Mouse (Mus musculus): Measurements from ENCODE around the gene Gna14. TPM values are rescaled to one million over a fixed set of nuclear protein-coding genes. Genes with fewer than 3 reads are reported as not detected.

Gene Gna14
- polyA plus RNA-seq, 1 experiment from 2014 or later = 9.2 TPM

GRCm38 (mm10) chr19:16446612-16447011 is 11.1 kb downstream of the Gna14 start:
- Histone ChIP-seq H3K4me1 (ENCODE audit: control insufficient read depth, insufficient read depth, low read length) (peaks cover 6% of the 10 kb centered on the region; the same call in 1 of the 2 replicates), H3K27ac (ENCODE audit: low read depth, low read length) (no peak overlapping the region), H3K36me3 (ENCODE audit: control insufficient read depth, insufficient read depth, low read length) (no peaks in the 10 kb centered on the region), H3K4me2 (replicated peaks; ENCODE audit: low read depth, low read length) (no peak overlapping the region), H3K4me3 (ENCODE audit: low read length) (no peak overlapping the region), H3K9ac (ENCODE audit: low read depth, low read length) (no peak overlapping the region), H3K27me3 (ENCODE audit: control insufficient read depth, insufficient read depth, low read length) (no peaks in the 10 kb centered on the region), H3K9me3 (ENCODE audit: control insufficient read depth, low read length) (no peaks in the 10 kb centered on the region)
- ATAC-seq (ENCODE audit: low FRiP score, low TSS enrichment) = no peak
- WGBS = 96% methylated on average over 6 of the region's 6 CpGs

DNA sequence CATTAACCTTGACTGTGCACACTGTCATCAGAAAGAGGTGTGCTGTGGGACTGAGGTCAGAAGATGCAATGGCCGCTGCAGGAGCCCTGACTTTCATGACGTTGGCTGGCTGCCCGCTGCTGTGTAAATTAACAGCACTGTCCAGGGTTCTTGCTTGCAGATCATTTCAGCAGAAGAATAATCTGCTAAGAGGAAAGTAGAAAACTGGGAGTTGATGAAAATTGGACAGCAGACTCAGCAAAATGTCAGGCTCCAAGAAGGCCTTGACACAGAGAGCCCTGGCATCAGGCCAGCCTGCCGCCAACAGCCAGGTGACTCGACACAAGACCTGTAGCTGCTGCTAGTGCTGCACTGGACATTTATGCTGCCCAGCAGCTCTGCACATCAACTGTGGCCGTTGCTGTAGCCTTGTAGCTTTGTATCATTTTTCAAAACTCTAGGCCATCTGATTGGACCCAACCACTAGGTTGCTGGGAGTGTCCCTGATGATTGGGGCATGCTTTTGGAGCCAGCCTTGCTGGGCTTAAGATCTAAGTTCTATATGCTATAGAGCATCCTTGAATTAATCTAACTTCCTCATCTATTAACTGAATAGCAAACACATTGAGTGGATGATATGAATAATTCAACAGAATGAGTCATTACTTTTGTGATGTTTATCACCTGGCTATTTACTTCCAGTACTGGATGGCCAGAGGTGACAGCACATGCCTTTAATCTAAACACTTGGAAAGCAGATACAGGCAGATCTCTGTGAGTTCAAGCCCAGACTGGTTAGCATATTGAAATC is 12.5 kb downstream of the Gna14 start:
- Histone ChIP-seq H3K27me3 (ENCODE audit: control insufficient read depth, insufficient read depth, low read length) (no peaks in the 10 kb centered on the region), H3K27ac (ENCODE audit: low read depth, low read length) (no peak overlapping the region), H3K9ac (ENCODE audit: low read depth, low read length) (no peak overlapping the region), H3K4me2 (replicated peaks; ENCODE audit: low read depth, low read length) (no peak overlapping the region), H3K36me3 (ENCODE audit: control insufficient read depth, insufficient read depth, low read length) (no peaks in the 10 kb centered on the region), H3K9me3 (ENCODE audit: control insufficient read depth, low read length) (no peaks in the 10 kb centered on the region), H3K4me3 (ENCODE audit: low read length) (no peak overlapping the region), H3K4me1 (ENCODE audit: control insufficient read depth, insufficient read depth, low read length) (peaks cover 6% of the 10 kb centered on the region; the same call in 1 of the 2 replicates)
- 54% methylated on average over 6 of the region's 6 CpGs for WGBS
- no peak for ATAC-seq (ENCODE audit: low FRiP score, low TSS enrichment)

DNA sequence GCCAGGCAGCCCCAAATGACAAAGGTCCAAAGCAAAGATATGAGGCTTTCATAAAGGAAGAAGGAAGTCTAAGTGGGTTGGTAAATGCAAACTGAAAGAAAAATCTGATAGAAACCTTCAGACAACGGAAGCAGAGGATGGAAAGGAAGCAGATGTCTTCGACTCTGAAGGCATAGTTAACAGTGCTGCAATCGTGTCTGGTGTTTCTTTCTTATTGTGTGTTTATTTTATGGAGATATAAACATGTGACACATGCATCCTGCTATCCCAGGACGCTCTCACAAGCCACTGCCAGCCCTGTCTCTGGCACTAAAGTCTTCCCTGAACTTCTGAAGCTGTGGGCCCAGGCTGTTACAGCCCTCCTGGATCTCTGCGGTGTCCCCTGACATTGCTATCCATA is 13.2 kb downstream of the Gna14 start:
- WGBS = 79% methylated on average over 5 of the region's 5 CpGs
- H3K36me3 ChIP-seq (ENCODE audit: control insufficient read depth, insufficient read depth, low read length) = no peaks in the 10 kb centered on the region
- peaks cover 6% of the 10 kb centered on the region; the same call in 1 of the 2 replicates for H3K4me1 ChIP-seq (ENCODE audit: control insufficient read depth, insufficient read depth, low read length)
- H3K27me3 ChIP-seq (ENCODE audit: control insufficient read depth, insufficient read depth, low read length) = no peaks in the 10 kb centered on the region
- no peak overlapping the region for H3K4me2 ChIP-seq (replicated peaks; ENCODE audit: low read depth, low read length)
- no peaks in the 10 kb centered on the region for H3K9me3 ChIP-seq (ENCODE audit: control insufficient read depth, low read length)
- no peak overlapping the region for H3K4me3 ChIP-seq (ENCODE audit: low read length)
- no peak overlapping the region for H3K27ac ChIP-seq (ENCODE audit: low read depth, low read length)
- no peak for ATAC-seq (ENCODE audit: low FRiP score, low TSS enrichment)
- no peak overlapping the region for H3K9ac ChIP-seq (ENCODE audit: low read depth, low read length)

GRCm38 (mm10) chr19:16450824-16451223 is 15.3 kb downstream of the Gna14 start:
- Histone ChIP-seq H3K4me3 (ENCODE audit: low read length) (no peak overlapping the region), H3K4me2 (replicated peaks; ENCODE audit: low read depth, low read length) (no peak overlapping the region), H3K27me3 (ENCODE audit: control insufficient read depth, insufficient read depth, low read length) (no peaks in the 10 kb centered on the region), H3K4me1 (ENCODE audit: control insufficient read depth, insufficient read depth, low read length) (peaks cover 6% of the 10 kb centered on the region; the same call in 1 of the 2 replicates), H3K36me3 (ENCODE audit: control insufficient read depth, insufficient read depth, low read length) (no peaks in the 10 kb centered on the region), H3K9ac (ENCODE audit: low read depth, low read length) (no peak overlapping the region), H3K9me3 (ENCODE audit: control insufficient read depth, low read length) (no peaks in the 10 kb centered on the region), H3K27ac (ENCODE audit: low read depth, low read length) (no peak overlapping the region)
- ATAC-seq (ENCODE audit: low FRiP score, low TSS enrichment) = no peak
- 64% methylated on average over 3 of the region's 3 CpGs for WGBS

DNA sequence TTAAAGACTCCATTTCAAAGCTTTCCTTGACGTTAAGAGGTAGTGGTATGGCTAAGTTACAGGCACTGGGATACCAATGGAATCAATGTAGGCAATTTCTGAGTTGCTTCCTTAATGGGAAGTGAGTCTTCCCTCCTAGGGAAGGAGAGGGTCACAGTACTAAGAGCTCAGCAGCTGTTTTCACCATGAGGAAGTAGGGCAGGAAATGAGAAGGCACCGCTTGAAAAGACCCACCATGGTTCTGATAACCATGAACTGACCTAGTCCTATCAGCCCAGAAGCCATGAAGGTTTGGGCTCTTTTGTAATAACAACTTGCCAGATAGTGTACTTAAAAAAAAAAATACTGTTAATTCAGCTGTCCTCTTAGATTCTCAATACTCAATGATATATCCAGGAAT is 20.6 kb downstream of the Gna14 start:
- ATAC-seq (ENCODE audit: low FRiP score, low TSS enrichment) = no peak
- Histone ChIP-seq H3K9ac (ENCODE audit: low read depth, low read length) (no peak overlapping the region), H3K4me2 (replicated peaks; ENCODE audit: low read depth, low read length) (no peak overlapping the region), H3K4me3 (ENCODE audit: low read length) (no peak overlapping the region), H3K9me3 (ENCODE audit: control insufficient read depth, low read length) (no peaks in the 10 kb centered on the region), H3K27ac (ENCODE audit: low read depth, low read length) (no peak overlapping the region), H3K27me3 (ENCODE audit: control insufficient read depth, insufficient read depth, low read length) (no peaks in the 10 kb centered on the region), H3K4me1 (ENCODE audit: control insufficient read depth, insufficient read depth, low read length) (no peaks in the 10 kb centered on the region), H3K36me3 (ENCODE audit: control insufficient read depth, insufficient read depth, low read length) (no peaks in the 10 kb centered on the region)
- WGBS = 77% methylated on average over 2 of the region's 2 CpGs

DNA sequence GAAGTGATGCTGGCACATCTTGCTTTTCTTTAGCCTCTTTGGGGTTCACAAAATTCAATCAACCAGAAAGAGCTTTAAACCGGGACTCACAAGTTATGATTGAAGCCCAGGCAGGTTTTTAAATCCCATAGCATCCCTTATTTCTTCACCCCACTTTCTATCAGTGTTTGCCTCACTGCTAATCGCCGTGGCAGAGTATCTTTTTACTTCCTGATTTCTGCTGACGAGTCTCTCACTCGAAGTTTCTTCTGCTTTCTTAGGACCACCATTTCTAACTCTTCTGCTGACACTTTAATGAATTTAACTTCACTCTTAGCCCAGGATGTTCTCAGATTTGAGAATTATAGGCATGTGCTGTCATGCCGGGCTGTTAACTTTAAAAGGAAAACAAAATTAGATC is 21.6 kb downstream of the Gna14 start:
- no peaks in the 10 kb centered on the region for H3K4me1 ChIP-seq (ENCODE audit: control insufficient read depth, insufficient read depth, low read length)
- H3K9ac ChIP-seq (ENCODE audit: low read depth, low read length) = no peak overlapping the region
- H3K36me3 ChIP-seq (ENCODE audit: control insufficient read depth, insufficient read depth, low read length) = no peaks in the 10 kb centered on the region
- no peak for ATAC-seq (ENCODE audit: low FRiP score, low TSS enrichment)
- H3K9me3 ChIP-seq (ENCODE audit: control insufficient read depth, low read length) = no peaks in the 10 kb centered on the region; the same call in 1 of the 2 replicates
- no peak overlapping the region for H3K27ac ChIP-seq (ENCODE audit: low read depth, low read length)
- H3K4me2 ChIP-seq (replicated peaks; ENCODE audit: low read depth, low read length) = no peak overlapping the region
- no peaks in the 10 kb centered on the region for H3K27me3 ChIP-seq (ENCODE audit: control insufficient read depth, insufficient read depth, low read length)
- no peak overlapping the region for H3K4me3 ChIP-seq (ENCODE audit: low read length)
- WGBS = 62% methylated on average over 6 of the region's 6 CpGs

- WGBS = 58% methylated on average over 5 of the region's 5 CpGs
- H3K27ac ChIP-seq (ENCODE audit: low read depth, low read length) = no peak overlapping the region
- H3K4me2 ChIP-seq (replicated peaks; ENCODE audit: low read depth, low read length) = no peak overlapping the region
- H3K27me3 ChIP-seq (ENCODE audit: control insufficient read depth, insufficient read depth, low read length) = no peaks in the 10 kb centered on the region
- no peak for ATAC-seq (ENCODE audit: low FRiP score, low TSS enrichment)
- H3K9ac ChIP-seq (ENCODE audit: low read depth, low read length) = no peak overlapping the region
- H3K9me3 ChIP-seq (ENCODE audit: control insufficient read depth, low read length) = no peaks in the 10 kb centered on the region; the same call in 1 of the 2 replicates
- no peak overlapping the region for H3K4me3 ChIP-seq (ENCODE audit: low read length)
- H3K4me1 ChIP-seq (ENCODE audit: control insufficient read depth, insufficient read depth, low read length) = no peaks in the 10 kb centered on the region
- no peaks in the 10 kb centered on the region for H3K36me3 ChIP-seq (ENCODE audit: control insufficient read depth, insufficient read depth, low read length)
Measured at GRCm38 (mm10) chr19:16459317-16459716, 23.8 kb downstream of the Gna14 start.

DNA sequence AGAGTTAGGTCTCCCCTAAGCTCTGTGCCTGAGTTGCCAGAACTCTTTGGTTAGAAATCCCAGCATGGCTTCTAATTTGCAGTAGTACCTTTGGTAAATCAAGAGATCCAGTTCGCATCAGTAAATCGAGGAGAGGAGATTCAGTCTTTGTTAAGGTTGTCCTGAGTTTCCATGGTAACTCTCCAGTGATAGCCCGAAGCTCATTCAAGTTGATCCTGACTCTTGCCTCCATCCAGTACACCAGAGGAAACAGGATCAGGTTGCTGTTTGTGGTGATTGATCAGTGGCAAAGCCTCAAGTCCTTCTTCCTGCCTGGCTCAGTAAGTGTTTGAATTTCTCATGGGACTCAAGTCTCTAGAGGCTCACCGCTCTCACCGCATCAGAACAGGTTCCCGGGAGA is 24.7 kb downstream of the Gna14 start:
- Histone ChIP-seq H3K4me2 (replicated peaks; ENCODE audit: low read depth, low read length) (no peak overlapping the region), H3K27me3 (ENCODE audit: control insufficient read depth, insufficient read depth, low read length) (no peaks in the 10 kb centered on the region), H3K9ac (ENCODE audit: low read depth, low read length) (no peak overlapping the region), H3K36me3 (ENCODE audit: control insufficient read depth, insufficient read depth, low read length) (no peaks in the 10 kb centered on the region), H3K27ac (ENCODE audit: low read depth, low read length) (no peak overlapping the region), H3K4me3 (ENCODE audit: low read length) (no peak overlapping the region), H3K4me1 (ENCODE audit: control insufficient read depth, insufficient read depth, low read length) (no peaks in the 10 kb centered on the region), H3K9me3 (ENCODE audit: control insufficient read depth, low read length) (no peaks in the 10 kb centered on the region; the same call in 1 of the 2 replicates)
- ATAC-seq (ENCODE audit: low FRiP score, low TSS enrichment) = no peak
- 61% methylated on average over 6 of the region's 6 CpGs for WGBS

GRCm38 (mm10) chr19:16460831-16461230 is 25.3 kb downstream of the Gna14 start:
- H3K9ac ChIP-seq (ENCODE audit: low read depth, low read length) = no peak overlapping the region
- ATAC-seq (ENCODE audit: low FRiP score, low TSS enrichment) = no peak
- no peak overlapping the region for H3K4me2 ChIP-seq (replicated peaks; ENCODE audit: low read depth, low read length)
- H3K9me3 ChIP-seq (ENCODE audit: control insufficient read depth, low read length) = no peaks in the 10 kb centered on the region; the same call in 1 of the 2 replicates
- no peaks in the 10 kb centered on the region for H3K27me3 ChIP-seq (ENCODE audit: control insufficient read depth, insufficient read depth, low read length)
- H3K4me3 ChIP-seq (ENCODE audit: low read length) = no peak overlapping the region
- no peaks in the 10 kb centered on the region for H3K4me1 ChIP-seq (ENCODE audit: control insufficient read depth, insufficient read depth, low read length)
- no peak overlapping the region for H3K27ac ChIP-seq (ENCODE audit: low read depth, low read length)
- 89% methylated on average over 14 of the region's 14 CpGs for WGBS
- no peaks in the 10 kb centered on the region for H3K36me3 ChIP-seq (ENCODE audit: control insufficient read depth, insufficient read depth, low read length)

Measured in kidney, embryonic 14.5 days (tissue).